Mouse (Mus musculus) large intestine, adult 2 months (tissue): ENCODE results near the gene Slc12a1. TPM values are rescaled to one million over a fixed set of nuclear protein-coding genes. Genes with fewer than 3 reads are reported as not detected.

Experiments used
- DNase-seq: peaks from one replicate; pipeline ENCODE4 v3.0.0-alpha.2; 2012; ENCODE audit warnings: low read depth, low spot score
- WGBS: fragments of 180-500 bp; shearing (Covaris S2); methylation state at CpG from one replicate; pipeline ENCODE4 v1.1.7; 2018; 5-methylcytosine and 5-hydroxymethylcytosine counted together
- polyA plus RNA-seq: library from polyadenylated mRNA; depleted of rRNA; stranded (reverse); fragments of >200 nt; gene quantifications from 2 replicates; pipeline ENCODE4 v1.2.3, GENCODE M21; 2012; rRNA removed

The Slc12a1 gene
- polyA plus RNA-seq, 1 experiment, result not detected

GRCm38 (mm10) chr2:125251781-125252180, 99.5 kb downstream of the Slc12a1 start:
- WGBS, result 84% methylated on average over 4 of the region's 4 CpGs
- DNase-seq, result no peak

DNA sequence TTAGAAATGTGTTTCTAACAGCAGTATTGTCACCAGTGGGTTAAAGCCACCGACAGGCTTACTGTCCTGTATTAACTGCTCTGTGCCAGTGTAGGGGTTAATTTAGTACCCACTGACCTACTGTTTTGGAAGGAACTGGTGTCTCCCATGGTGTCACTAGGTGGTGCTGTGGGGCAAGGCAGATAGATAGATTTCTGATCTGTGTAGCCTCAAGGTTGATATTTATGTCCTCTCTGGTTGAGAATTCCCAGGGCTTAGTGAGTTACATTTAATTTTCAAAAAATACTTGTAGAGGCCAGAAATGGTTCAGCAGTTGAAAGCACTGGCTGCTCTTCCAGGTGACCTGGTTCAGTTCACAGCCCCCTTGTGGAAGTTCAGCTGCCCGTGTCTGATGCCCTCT, 100.0 kb downstream of the Slc12a1 start:
- WGBS, result 58% methylated on average over 2 of the region's 2 CpGs
- no peak for DNase-seq

GRCm38 (mm10) chr2:125253699-125254098, 101.4 kb downstream of the Slc12a1 start:
- no peak for DNase-seq
- 95% methylated on average over 6 of the region's 6 CpGs for WGBS

DNA sequence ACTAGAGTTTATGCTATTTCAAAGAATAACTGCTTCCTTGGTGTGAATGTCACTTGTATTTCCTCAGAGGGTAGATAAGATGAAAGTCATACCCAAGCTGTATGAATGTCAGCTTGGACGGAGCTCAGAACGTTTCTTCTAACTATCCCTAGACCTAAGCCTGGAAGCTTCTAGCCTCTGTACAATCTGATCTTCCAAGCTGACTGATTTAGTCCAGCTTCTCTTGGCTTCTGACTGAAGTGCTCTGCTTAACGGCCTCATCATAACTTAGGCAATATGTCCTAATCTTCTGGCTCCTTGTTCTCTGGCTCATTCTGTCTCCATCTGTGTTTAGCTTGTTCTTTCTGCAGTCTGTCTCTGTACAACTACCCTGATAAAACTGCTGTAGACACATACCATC, 102.3 kb downstream of the Slc12a1 start:
- DNase-seq, result no peak
- 94% methylated on average over 3 of the region's 3 CpGs for WGBS

DNA sequence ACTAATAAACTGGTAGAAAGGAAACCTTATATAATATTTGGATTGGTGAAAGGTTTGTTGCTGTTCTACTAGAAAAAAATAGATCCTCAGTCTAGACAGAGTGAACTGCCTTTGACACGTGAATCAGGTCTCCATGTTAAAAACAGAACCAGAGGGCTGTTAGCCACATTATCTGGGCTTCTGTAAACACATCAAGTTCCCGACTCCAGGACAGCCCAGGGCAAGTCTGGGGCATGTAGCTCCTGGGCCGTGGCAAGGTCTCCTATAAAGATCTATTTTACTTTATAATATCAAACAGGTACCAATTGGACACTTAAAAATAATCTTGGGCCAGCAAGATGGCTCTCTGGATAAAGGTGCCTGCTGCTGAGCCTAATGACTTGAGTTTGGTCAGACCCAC, 103.6 kb downstream of the Slc12a1 start:
- 53% methylated on average over 3 of the region's 3 CpGs for WGBS
- no peak for DNase-seq

GRCm38 (mm10) chr2:125259230-125260120, 107.2 kb downstream of the Slc12a1 start:
- WGBS, result 83% methylated on average over 14 of the region's 14 CpGs
- no peak for DNase-seq

DNA sequence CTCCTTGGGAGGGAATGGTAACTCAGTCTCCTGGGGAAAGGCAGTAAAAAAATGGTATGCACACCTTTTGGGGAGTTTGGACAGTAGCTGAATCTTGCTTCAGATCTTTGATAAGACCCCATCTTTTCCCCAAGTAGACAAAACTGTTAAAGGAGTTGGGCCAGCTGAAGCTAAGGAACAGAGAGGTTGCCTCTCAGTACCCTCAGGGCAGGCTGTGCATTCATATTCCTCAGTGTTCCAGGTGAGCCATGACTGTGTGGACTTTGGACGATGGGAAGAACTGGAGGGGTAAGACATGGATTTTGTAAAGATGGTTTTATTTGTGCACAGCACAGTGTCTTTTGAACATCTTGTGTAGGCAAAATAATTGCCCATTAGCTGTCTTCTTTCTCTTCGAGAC, 108.0 kb downstream of the Slc12a1 start:
- WGBS, result 76% methylated on average over 2 of the region's 2 CpGs

DNA sequence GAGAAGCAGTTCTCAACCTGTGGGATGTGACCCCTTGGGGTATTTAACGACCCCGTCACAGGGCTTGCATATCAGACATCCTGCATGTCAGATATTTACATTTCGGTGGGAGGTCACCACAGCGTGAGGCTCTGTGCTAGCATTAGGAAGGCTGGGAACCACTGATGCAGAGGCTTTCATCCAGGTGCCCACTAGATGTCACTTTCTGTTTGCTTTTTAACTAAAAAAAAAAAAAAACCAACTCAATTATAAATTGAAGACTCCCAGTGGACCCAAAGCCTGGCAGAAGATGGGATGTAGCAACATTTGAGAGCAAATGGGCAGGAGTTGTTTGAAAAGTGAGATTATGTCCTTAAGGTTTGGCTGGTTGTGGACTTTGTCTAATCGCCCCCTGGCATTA, 110.8 kb downstream of the Slc12a1 start:
- DNase-seq, result no peak
- 18% methylated on average over 5 of the region's 5 CpGs for WGBS

More for the DNA sequence above, 108.0 kb downstream of the Slc12a1 start:
- no peak for DNase-seq

DNA sequence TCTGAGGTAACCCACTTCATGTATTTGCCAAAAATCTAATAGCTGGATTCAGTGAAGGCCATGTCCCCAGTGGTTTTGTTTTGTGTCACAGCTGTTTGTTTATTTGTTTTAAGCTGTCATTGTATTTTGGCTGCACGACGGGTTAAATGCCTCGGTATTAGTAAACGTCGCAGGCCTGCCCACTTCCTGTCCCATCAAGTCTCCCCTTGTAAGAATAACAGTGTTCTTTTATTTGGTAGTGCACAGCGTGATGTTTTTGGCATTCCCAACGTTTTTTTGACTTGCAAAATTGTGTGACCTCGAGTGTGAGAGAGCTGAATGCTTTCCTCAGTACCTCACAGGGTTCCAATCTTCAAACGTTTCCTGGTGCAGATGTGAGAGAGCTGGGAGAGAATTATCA, 111.4 kb downstream of the Slc12a1 start:
- DNase-seq, result no peak
- 28% methylated on average over 9 of the region's 9 CpGs for WGBS

- DNase-seq, result no peak
- WGBS, result 69% methylated on average over 1 of the region's 1 CpGs
Observed at GRCm38 (mm10) chr2:125268876-125269275, 116.6 kb downstream of the Slc12a1 start.

GRCm38 (mm10) chr2:125275617-125276016, 123.3 kb downstream of the Slc12a1 start:
- DNase-seq, result no peak
- 67% methylated on average over 5 of the region's 5 CpGs for WGBS

DNA sequence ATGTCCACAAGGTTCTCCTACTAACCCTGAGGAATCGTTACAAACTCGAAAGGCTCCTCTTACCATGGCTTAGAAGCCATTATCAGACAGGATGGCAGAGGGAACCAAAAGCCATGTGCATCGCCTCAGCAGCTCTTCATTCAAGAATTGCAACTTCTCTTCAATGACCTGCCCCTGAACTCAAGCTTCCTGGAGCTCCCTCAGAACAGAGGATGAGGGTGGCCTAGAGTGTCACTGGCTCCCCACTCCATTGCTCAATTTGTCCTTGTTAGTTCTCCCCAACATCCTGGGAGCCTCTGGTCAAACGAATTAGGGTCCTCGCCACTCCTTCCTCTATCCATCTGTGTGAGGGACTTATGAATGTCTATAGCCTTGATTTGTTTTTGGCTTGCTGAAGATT, 124.4 kb downstream of the Slc12a1 start:
- DNase-seq, result no peak
- 84% methylated on average over 5 of the region's 5 CpGs for WGBS

- WGBS, result 9% methylated on average over 7 of the region's 7 CpGs
- DNase-seq, result no peak
Observed at GRCm38 (mm10) chr2:125278474-125278873, 126.2 kb downstream of the Slc12a1 start.

Other genes starting within 250 kb of the Slc12a1 start
- 0.14 and 0.16 TPM in 2 replicates for gene Slc24a5, start 84.4 kb upstream of the Slc12a1 start, polyA plus RNA-seq
- 2.7 and 3.8 TPM in 2 replicates for gene Myef2, start 28.8 kb upstream of the Slc12a1 start, polyA plus RNA-seq
- gene Ctxn2, start 15.8 kb upstream of the Slc12a1 start, polyA plus RNA-seq, result not detected in 2 replicates
- gene Dut, start 94.7 kb downstream of the Slc12a1 start, polyA plus RNA-seq, result 20.4 and 21.5 TPM in 2 replicates